Mouse (Mus musculus) lung, adult 2 months (tissue): Measurements from ENCODE around the gene Hist1h2bg.
A peak's percentile ranks its signal among the peaks of the same experiment; 100 is the strongest.

Experiments used
- CTCF ChIP-seq: fragments of 200-500 bp; IDR thresholded peaks from 2 replicates; pipeline ENCODE4 v1.5.1; 2011; ENCODE audit warnings: mild to moderate bottlenecking, low read length, control low read depth; ENCODE audit not compliant: insufficient read depth
- POLR2A ChIP-seq: fragments of 200-500 bp; IDR thresholded peaks from 2 replicates; pipeline ENCODE4 v1.6.1; 2011; ENCODE audit warnings: low read depth, mild to moderate bottlenecking, control low read depth, low read length, borderline replicate concordance; ENCODE audit errors: extremely low read depth

DNA sequence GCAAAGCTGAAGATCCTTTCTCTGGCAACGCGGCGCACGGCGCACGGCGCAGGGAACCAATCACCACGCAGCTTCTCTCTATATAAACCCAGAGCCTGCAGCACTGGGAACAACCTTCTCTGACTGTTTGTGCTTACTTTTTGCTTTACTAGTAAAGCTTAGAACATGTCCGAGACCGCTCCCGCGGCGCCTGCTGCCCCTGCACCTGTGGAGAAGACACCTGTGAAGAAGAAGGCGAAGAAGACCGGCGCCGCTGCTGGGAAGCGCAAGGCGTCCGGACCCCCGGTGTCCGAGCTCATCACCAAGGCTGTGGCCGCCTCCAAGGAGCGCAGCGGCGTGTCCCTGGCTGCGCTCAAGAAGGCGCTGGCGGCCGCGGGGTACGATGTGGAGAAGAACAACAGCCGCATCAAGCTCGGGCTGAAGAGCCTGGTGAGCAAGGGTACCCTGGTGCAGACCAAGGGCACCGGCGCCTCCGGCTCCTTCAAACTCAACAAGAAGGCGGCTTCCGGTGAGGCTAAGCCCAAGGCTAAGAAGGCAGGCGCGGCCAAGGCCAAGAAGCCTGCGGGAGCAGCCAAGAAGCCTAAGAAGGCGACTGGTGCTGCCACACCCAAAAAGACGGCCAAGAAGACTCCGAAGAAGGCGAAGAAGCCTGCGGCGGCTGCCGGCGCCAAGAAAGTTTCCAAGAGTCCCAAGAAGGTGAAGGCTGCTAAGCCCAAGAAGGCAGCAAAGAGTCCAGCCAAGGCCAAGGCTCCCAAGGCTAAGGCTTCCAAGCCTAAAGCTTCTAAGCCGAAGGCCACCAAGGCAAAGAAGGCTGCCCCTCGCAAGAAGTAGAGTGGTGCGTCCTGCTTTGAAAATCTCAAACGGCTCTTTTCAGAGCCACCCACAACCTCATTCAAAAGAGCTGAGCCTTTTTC is 16.0 kb upstream of the Hist1h2bg start:
- TF ChIP-seq CTCF (no peak), POLR2A (peak; percentile 81)
